Mouse (Mus musculus) hematopoietic stem cell, adult 5-6 weeks (primary cell): ENCODE data around the gene Natd1. TPM values are rescaled to one million over a fixed set of nuclear protein-coding genes. Genes with fewer than 3 reads are reported as not detected.

Experiments used
- ATAC-seq, 2 experiments: fragments of 125-278 bp in 1 of 2; replicated peaks in 1 of 2; 2 replicates each; pipeline ENCODE4 v1.8.0; 2016 to 2017; ENCODE audit warnings: inconsistent platforms in 2 of 2, mild to moderate bottlenecking in 2 of 2, moderate number of reproducible peaks in 2 of 2, low read depth in 1 of 2, moderate TSS enrichment in 1 of 2; ENCODE audit not compliant: low FRiP score in 2 of 2, poor library complexity in 2 of 2, severe bottlenecking in 2 of 2, insufficient read depth in 1 of 2, low TSS enrichment in 1 of 2
- total RNA-seq: library from RNA; stranded (forward); fragments of 172-1452, 232-1000 nt; gene quantifications from 2 replicates; pipeline ENCODE4 v1.2.3, GENCODE M21; 2017

Gene Natd1
- total RNA-seq, 1 experiment from 2014 or later = 2.1 TPM

- ATAC-seq = no peak
Measured at GRCm38 (mm10) chr11:60867904-60868303, 46.6 kb downstream of the Natd1 start.

- ATAC-seq = no peak
Measured at GRCm38 (mm10) chr11:60867456-60867855, 47.1 kb downstream of the Natd1 start.

GRCm38 (mm10) chr11:60866021-60866420 is 48.5 kb downstream of the Natd1 start:
- ATAC-seq = no peak

GRCm38 (mm10) chr11:60864916-60865315 is 49.6 kb downstream of the Natd1 start:
- ATAC-seq = no peak

- no peak for ATAC-seq
Measured at GRCm38 (mm10) chr11:60864166-60864565, 50.4 kb downstream of the Natd1 start.

- ATAC-seq = no peak
Measured at GRCm38 (mm10) chr11:60863196-60863595, 51.4 kb downstream of the Natd1 start.

GRCm38 (mm10) chr11:60861993-60862392 is 52.6 kb downstream of the Natd1 start:
- ATAC-seq = no peak

- ATAC-seq = no peak
Measured at GRCm38 (mm10) chr11:60856587-60856986, 58.0 kb downstream of the Natd1 start.

Other genes starting within 250 kb of the Natd1 start
- 6.1 and 9.3 TPM in 2 replicates for gene Llgl1, start 215.0 kb downstream of the Natd1 start, total RNA-seq
- 93.8 and 132 TPM in 2 replicates for gene Flii, start 187.5 kb downstream of the Natd1 start, total RNA-seq
- gene Mief2, start 186.4 kb downstream of the Natd1 start, total RNA-seq = 3.3 and 12.3 TPM in 2 replicates
- 21.4 and 27.9 TPM in 2 replicates for gene Top3a, start 137.4 kb downstream of the Natd1 start, total RNA-seq
- gene Smcr8, start 137.2 kb downstream of the Natd1 start, total RNA-seq = 16.1 and 19.8 TPM in 2 replicates
- gene Shmt1, start 103.0 kb downstream of the Natd1 start, total RNA-seq = 66.8 and 93.0 TPM in 2 replicates
- gene Dhrs7b, start 84.1 kb downstream of the Natd1 start, total RNA-seq = 12.1 and 12.6 TPM in 2 replicates
- 72.1 and 81.6 TPM in 2 replicates for gene Tmem11, start 35.5 kb downstream of the Natd1 start, total RNA-seq
- gene Map2k3, start 17.3 kb upstream of the Natd1 start, total RNA-seq = 20.5 and 23.0 TPM in 2 replicates
- gene Kcnj12, start 107.8 kb upstream of the Natd1 start, total RNA-seq = not detected in 2 replicates
- 43.9 and 82.0 TPM in 2 replicates for gene Tnfrsf13b, start 212.0 kb upstream of the Natd1 start, total RNA-seq